Mouse (Mus musculus) lung, embryonic 15.5 days (tissue): ENCODE data around the gene Dnajc16. TPM values are rescaled to one million over a fixed set of nuclear protein-coding genes. Genes with fewer than 3 reads are reported as not detected.
A peak's percentile ranks its signal among the peaks of the same experiment; 100 is the strongest.

Experiments used
- ATAC-seq: fragments of 200-750 bp; cut with Nextera tagmentation; 2 replicates; pipeline ENCODE4 v1.8.0; 2017; ENCODE audit warnings: moderate number of reproducible peaks, borderline replicate concordance; ENCODE audit not compliant: low FRiP score, low TSS enrichment; ENCODE audit errors: extremely low read depth
- H3K27ac ChIP-seq: fragments of 300-500 bp; sonication (generic); 2 replicates; pipeline ENCODE4 v1.5.1; 2015; ENCODE audit warnings: moderate library complexity, mild to moderate bottlenecking, inconsistent platforms
- H3K27me3 ChIP-seq: fragments of 300-500 bp; sonication (generic); 2 replicates; pipeline ENCODE4 v1.6.1; 2015; ENCODE audit warnings: inconsistent platforms
- H3K36me3 ChIP-seq: fragments of 300-500 bp; sonication (generic); 2 replicates; pipeline ENCODE4 v1.6.1; 2015; ENCODE audit warnings: inconsistent platforms
- H3K4me1 ChIP-seq: fragments of 300-500 bp; sonication (generic); 2 replicates; pipeline ENCODE4 v1.6.1; 2015; ENCODE audit warnings: inconsistent platforms
- H3K4me2 ChIP-seq: fragments of 300-500 bp; sonication (generic); 2 replicates; pipeline ENCODE4 v1.6.1; 2015; ENCODE audit warnings: inconsistent platforms, mild to moderate bottlenecking, moderate library complexity
- H3K4me3 ChIP-seq: fragments of 300-500 bp; sonication (generic); 2 replicates; pipeline ENCODE4 v1.5.1; 2015; ENCODE audit warnings: mild to moderate bottlenecking, inconsistent platforms
- H3K9ac ChIP-seq: fragments of 300-500 bp; sonication (generic); 2 replicates; pipeline ENCODE4 v1.6.1; 2015; ENCODE audit warnings: inconsistent platforms
- H3K9me3 ChIP-seq: fragments of 300-500 bp; sonication (generic); 2 replicates; pipeline ENCODE4 v1.6.1; 2016; ENCODE audit warnings: inconsistent platforms
- WGBS: fragments of 180-500 bp; shearing (Covaris S2); methylation state at CpG from one replicate; pipeline ENCODE4 v1.1.7; 2015; 5-methylcytosine and 5-hydroxymethylcytosine counted together
- polyA plus RNA-seq: library from polyadenylated mRNA; unstranded; fragments of >200 nt; fragmentation: Nextera tagmentation; extraction: Ambion mirVana; gene quantifications from 2 replicates; pipeline ENCODE4 v1.2.1, GENCODE M21; 2015

Dnajc16 gene
- 4.4 and 4.9 TPM in 2 replicates for polyA plus RNA-seq

GRCm38 (mm10) chr4:141790524-141790990, at the start of gene Dnajc16:
Dnajc16 (minus strand) TSS chr4:141790931.
- peak within 1 kb of the TSS; percentile 92 for H3K9ac ChIP-seq
- peaks cover 45% of the 10 kb centered on the region for H3K4me1 ChIP-seq
- peak within 1 kb of the TSS; percentile 80 for H3K4me3 ChIP-seq
- H3K27ac ChIP-seq = peak within 1 kb of the TSS; percentile 76
- no peaks in the 10 kb centered on the region for H3K36me3 ChIP-seq
- WGBS = under 1% methylated on average over 42 of the region's 42 CpGs
- peak within 1 kb of the TSS; percentile 71 for H3K4me2 ChIP-seq
- no peaks in the 10 kb centered on the region for H3K9me3 ChIP-seq
- peak; percentile 85 for ATAC-seq
- H3K27me3 ChIP-seq = no peaks in the 10 kb centered on the region

- Histone ChIP-seq H3K9ac (no peak overlapping the region), H3K36me3 (no peaks in the 10 kb centered on the region), H3K9me3 (no peaks in the 10 kb centered on the region), H3K4me1 (no peaks in the 10 kb centered on the region), H3K4me2 (no peak overlapping the region), H3K27ac (no peak overlapping the region), H3K27me3 (no peaks in the 10 kb centered on the region), H3K4me3 (no peak overlapping the region)
- ATAC-seq = no peak
- 39% methylated on average over 5 of the region's 5 CpGs for WGBS
Observed at GRCm38 (mm10) chr4:141834536-141835095, 43.9 kb upstream of the Dnajc16 start.

DNA sequence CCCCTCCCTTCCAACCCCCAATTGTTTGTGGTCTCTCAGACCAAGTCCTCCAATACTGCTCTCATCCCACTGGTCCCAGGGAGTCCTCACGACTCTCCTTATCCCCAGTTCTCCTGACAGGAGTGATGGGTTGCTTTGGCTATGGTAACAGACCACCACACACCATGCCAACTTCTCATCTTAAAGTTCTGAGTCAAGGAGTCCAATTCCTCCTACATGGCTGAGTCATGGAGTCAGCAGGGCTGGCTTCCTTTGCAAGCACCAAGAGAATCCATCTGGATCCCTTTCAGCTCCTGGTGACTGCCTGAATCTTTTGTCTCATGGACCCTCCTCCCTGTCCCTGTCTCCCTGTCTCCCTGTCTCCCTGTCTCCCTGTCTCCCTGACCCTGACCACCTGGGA, 43.2 kb upstream of the Dnajc16 start:
- H3K4me1 ChIP-seq = no peaks in the 10 kb centered on the region
- no peak overlapping the region for H3K9ac ChIP-seq
- H3K4me3 ChIP-seq = no peak overlapping the region
- ATAC-seq = no peak
- 28% methylated on average over 1 of the region's 1 CpGs for whole genome bisulfite sequencing
- H3K36me3 ChIP-seq = no peaks in the 10 kb centered on the region
- H3K4me2 ChIP-seq = no peak overlapping the region
- H3K9me3 ChIP-seq = no peaks in the 10 kb centered on the region
- no peaks in the 10 kb centered on the region for H3K27me3 ChIP-seq
- no peak overlapping the region for H3K27ac ChIP-seq

DNA sequence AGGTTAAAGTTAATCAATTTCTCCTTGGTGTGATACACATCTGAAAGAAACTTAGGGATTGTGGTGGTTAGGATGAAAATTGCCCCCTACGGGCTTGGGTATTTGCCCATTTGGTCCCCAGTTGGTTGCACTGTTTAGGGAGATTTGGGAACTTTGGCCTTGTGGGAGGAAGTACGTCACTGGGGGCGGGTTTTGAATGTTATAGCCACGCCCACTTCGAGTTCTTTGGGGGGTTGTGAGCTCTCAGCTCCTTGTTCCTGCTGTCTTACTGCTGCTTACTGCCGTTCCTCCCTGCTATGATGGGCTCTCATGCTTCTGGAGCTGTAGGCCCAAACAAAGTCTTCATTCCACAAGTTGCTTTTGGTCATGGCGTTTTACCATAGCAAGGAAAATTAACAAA, 40.6 kb upstream of the Dnajc16 start:
- H3K27ac ChIP-seq = no peak overlapping the region
- H3K9ac ChIP-seq = no peak overlapping the region
- no peaks in the 10 kb centered on the region for H3K27me3 ChIP-seq
- no peak overlapping the region for H3K4me3 ChIP-seq
- no peaks in the 10 kb centered on the region for H3K9me3 ChIP-seq
- WGBS = 66% methylated on average over 7 of the region's 7 CpGs
- H3K36me3 ChIP-seq = no peaks in the 10 kb centered on the region
- no peak for ATAC-seq
- H3K4me2 ChIP-seq = no peak overlapping the region
- H3K4me1 ChIP-seq = no peaks in the 10 kb centered on the region

- no peaks in the 10 kb centered on the region for H3K36me3 ChIP-seq
- H3K27ac ChIP-seq = no peak overlapping the region
- H3K4me3 ChIP-seq = no peak overlapping the region
- no peak overlapping the region for H3K9ac ChIP-seq
- 49% methylated on average over 11 of the region's 11 CpGs for WGBS
- H3K4me2 ChIP-seq = no peak overlapping the region
- no peaks in the 10 kb centered on the region for H3K4me1 ChIP-seq
- no peak for ATAC-seq
- H3K27me3 ChIP-seq = no peaks in the 10 kb centered on the region
- no peaks in the 10 kb centered on the region for H3K9me3 ChIP-seq
Observed at GRCm38 (mm10) chr4:141830381-141830780, 39.6 kb upstream of the Dnajc16 start.

- no peaks in the 10 kb centered on the region for H3K9me3 ChIP-seq
- no peak overlapping the region for H3K4me2 ChIP-seq
- WGBS = 55% methylated on average over 4 of the region's 4 CpGs
- no peak overlapping the region for H3K27ac ChIP-seq
- H3K27me3 ChIP-seq = no peaks in the 10 kb centered on the region
- H3K36me3 ChIP-seq = no peaks in the 10 kb centered on the region
- no peak overlapping the region for H3K9ac ChIP-seq
- no peak overlapping the region for H3K4me3 ChIP-seq
- H3K4me1 ChIP-seq = no peaks in the 10 kb centered on the region
- no peak for ATAC-seq
Observed at GRCm38 (mm10) chr4:141828177-141828576, 37.4 kb upstream of the Dnajc16 start.

- Histone ChIP-seq H3K9me3 (no peaks in the 10 kb centered on the region), H3K36me3 (no peaks in the 10 kb centered on the region), H3K27me3 (no peaks in the 10 kb centered on the region), H3K4me3 (no peak overlapping the region), H3K4me2 (no peak overlapping the region), H3K4me1 (no peaks in the 10 kb centered on the region), H3K27ac (no peak overlapping the region), H3K9ac (no peak overlapping the region)
- ATAC-seq = no peak
- WGBS = 76% methylated on average over 2 of the region's 2 CpGs
Observed at GRCm38 (mm10) chr4:141827401-141827800, 36.7 kb upstream of the Dnajc16 start.

- ATAC-seq = no peak
- Histone ChIP-seq H3K4me2 (no peak within 1 kb of the TSS), H3K9ac (no peak within 1 kb of the TSS), H3K4me3 (no peak within 1 kb of the TSS), H3K27ac (no peak within 1 kb of the TSS), H3K27me3 (no peaks in the 10 kb centered on the region), H3K4me1 (no peaks in the 10 kb centered on the region), H3K9me3 (no peaks in the 10 kb centered on the region), H3K36me3 (no peaks in the 10 kb centered on the region)
- 40% methylated on average over 5 of the region's 5 CpGs for WGBS
Observed at GRCm38 (mm10) chr4:141826060-141826459, 35.3 kb upstream of the Dnajc16 start, which contains the start of gene Cela2a. Cela2a (minus strand) TSS chr4:141826160.

DNA sequence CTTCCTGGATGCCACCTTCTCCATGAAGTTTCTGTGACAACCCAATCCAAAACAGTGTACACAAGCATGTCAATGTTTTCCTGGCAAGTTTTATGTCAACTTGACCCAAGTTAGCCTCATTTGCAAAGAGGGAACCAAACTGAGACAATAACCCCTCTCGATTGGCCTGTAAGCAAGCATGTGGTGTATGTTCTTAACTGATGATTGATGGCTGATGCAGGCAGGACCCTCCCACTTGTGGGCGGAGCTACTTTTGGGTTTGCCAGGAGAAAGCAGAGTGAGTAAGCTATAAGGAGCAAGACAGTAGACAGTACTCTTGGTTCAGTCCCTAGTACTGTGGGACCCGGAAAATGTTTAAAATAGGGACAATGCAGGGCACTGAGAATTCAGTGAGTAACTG, 32.2 kb upstream of the Dnajc16 start:
- Histone ChIP-seq H3K36me3 (no peaks in the 10 kb centered on the region), H3K9ac (no peak overlapping the region), H3K9me3 (no peaks in the 10 kb centered on the region), H3K4me2 (no peak overlapping the region), H3K4me3 (no peak overlapping the region), H3K27ac (no peak overlapping the region), H3K4me1 (no peaks in the 10 kb centered on the region), H3K27me3 (no peaks in the 10 kb centered on the region)
- no peak for ATAC-seq
- 51% methylated on average over 3 of the region's 3 CpGs for WGBS

- no peaks in the 10 kb centered on the region for H3K4me1 ChIP-seq
- no peak overlapping the region for H3K27ac ChIP-seq
- H3K36me3 ChIP-seq = no peaks in the 10 kb centered on the region
- H3K4me2 ChIP-seq = no peak overlapping the region
- WGBS = 75% methylated on average over 10 of the region's 10 CpGs
- no peak overlapping the region for H3K9ac ChIP-seq
- H3K4me3 ChIP-seq = no peak overlapping the region
- H3K9me3 ChIP-seq = no peaks in the 10 kb centered on the region
- ATAC-seq = no peak
- H3K27me3 ChIP-seq = no peaks in the 10 kb centered on the region
Observed at GRCm38 (mm10) chr4:141822089-141822488, 31.4 kb upstream of the Dnajc16 start.

DNA sequence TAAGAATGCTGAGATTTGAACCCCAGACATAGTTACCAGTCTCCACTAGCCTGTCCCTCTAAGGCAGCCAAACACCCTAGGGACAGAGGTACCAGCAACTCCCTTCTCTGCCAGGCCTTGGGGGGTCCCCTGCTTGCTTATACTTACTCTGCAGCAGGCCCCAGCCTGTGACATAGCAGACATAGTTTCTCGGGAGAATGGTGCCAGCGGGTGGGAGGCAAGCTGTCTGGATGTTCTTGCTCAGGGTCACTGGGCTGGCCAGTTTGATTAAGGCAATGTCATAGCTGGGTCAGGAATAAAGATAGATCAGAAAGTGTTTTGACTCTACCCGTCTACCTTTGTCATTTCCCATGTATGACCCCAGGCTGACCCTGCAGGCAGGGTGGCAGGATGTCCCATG, 30.4 kb upstream of the Dnajc16 start:
- ATAC-seq = no peak
- Histone ChIP-seq H3K4me2 (no peak overlapping the region), H3K4me1 (no peaks in the 10 kb centered on the region), H3K9me3 (no peaks in the 10 kb centered on the region), H3K27me3 (no peaks in the 10 kb centered on the region), H3K36me3 (no peaks in the 10 kb centered on the region), H3K4me3 (no peak overlapping the region), H3K27ac (no peak overlapping the region), H3K9ac (no peak overlapping the region)
- 55% methylated on average over 3 of the region's 3 CpGs for WGBS

GRCm38 (mm10) chr4:141819316-141819715, 28.6 kb upstream of the Dnajc16 start:
- no peak for ATAC-seq
- WGBS = 88% methylated on average over 7 of the region's 7 CpGs
- H3K27me3 ChIP-seq = no peaks in the 10 kb centered on the region
- no peak overlapping the region for H3K9ac ChIP-seq
- no peaks in the 10 kb centered on the region for H3K9me3 ChIP-seq
- H3K4me1 ChIP-seq = no peaks in the 10 kb centered on the region
- H3K4me2 ChIP-seq = no peak overlapping the region
- no peak overlapping the region for H3K27ac ChIP-seq
- H3K36me3 ChIP-seq = 0 out of 2 replicates have a peak, but pooled peaks cover 5% of the 10 kb centered on the region
- no peak overlapping the region for H3K4me3 ChIP-seq

DNA sequence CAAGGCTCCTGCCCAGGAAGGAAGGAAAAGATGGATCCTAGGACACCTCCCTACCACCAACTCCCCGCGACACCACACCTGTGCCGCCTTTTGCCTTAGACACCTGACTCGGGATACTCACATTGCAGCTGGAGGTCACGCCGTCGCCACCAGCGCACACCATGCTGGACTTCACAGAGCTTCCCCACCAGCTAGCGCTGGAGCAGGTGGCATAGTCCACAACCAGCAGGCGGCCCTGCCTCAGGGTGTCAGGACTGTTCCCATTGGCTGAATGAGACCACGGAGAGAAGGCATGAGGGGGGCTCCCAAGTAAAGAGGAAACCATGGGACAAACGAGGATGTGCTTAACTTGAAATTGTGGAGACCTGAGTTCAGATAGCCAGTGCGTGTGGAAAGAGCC, 28.1 kb upstream of the Dnajc16 start:
- Histone ChIP-seq H3K9ac (no peak overlapping the region), H3K4me2 (no peak overlapping the region), H3K27ac (no peak overlapping the region), H3K27me3 (no peaks in the 10 kb centered on the region), H3K4me3 (no peak overlapping the region), H3K4me1 (no peaks in the 10 kb centered on the region), H3K36me3 (0 out of 2 replicates have a peak, but pooled peaks cover 9% of the 10 kb centered on the region), H3K9me3 (no peaks in the 10 kb centered on the region)
- WGBS = 82% methylated on average over 13 of the region's 13 CpGs
- no peak for ATAC-seq
